Mouse (Mus musculus): ENCODE measurements around the gene Ifi207. TPM values are rescaled to one million over a fixed set of nuclear protein-coding genes. Genes with fewer than 3 reads are reported as not detected.

The Ifi207 gene
- polyA plus RNA-seq, 2 experiments = 1.4 to 2.2 TPM

Other genes starting within 250 kb of the Ifi207 start
- not detected in 2 replicates for gene Ifi214, start 205.8 kb downstream of the Ifi207 start, polyA plus RNA-seq (2012; rRNA removed)
- not detected in 2 replicates for gene Ifi214, start 205.8 kb downstream of the Ifi207 start, polyA plus RNA-seq (2014; fragmentation: Nextera tagmentation; extraction: Ambion mirVana)
- gene Ifi213, start 142.5 kb downstream of the Ifi207 start, polyA plus RNA-seq (2012; rRNA removed) = 0.03 and 0.04 TPM in 2 replicates
- gene Ifi213, start 142.5 kb downstream of the Ifi207 start, polyA plus RNA-seq (2014; fragmentation: Nextera tagmentation; extraction: Ambion mirVana) = 0.08 TPM in 1 of 2 replicates, not detected in the other
- gene Ifi209, start 110.8 kb downstream of the Ifi207 start, polyA plus RNA-seq (2012; rRNA removed) = 0.11 and 0.22 TPM in 2 replicates
- 0.38 and 0.39 TPM in 2 replicates for gene Ifi209, start 110.8 kb downstream of the Ifi207 start, polyA plus RNA-seq (2014; fragmentation: Nextera tagmentation; extraction: Ambion mirVana)
- gene Ifi208, start 68.1 kb downstream of the Ifi207 start, polyA plus RNA-seq (2012; rRNA removed) = not detected in 2 replicates
- gene Ifi208, start 68.1 kb downstream of the Ifi207 start, polyA plus RNA-seq (2014; fragmentation: Nextera tagmentation; extraction: Ambion mirVana) = 0.08 TPM in 1 of 2 replicates, not detected in the other
- gene Ifi204, start 25.2 kb upstream of the Ifi207 start, polyA plus RNA-seq (2012; rRNA removed) = 0.95 and 2.3 TPM in 2 replicates
- 2.9 and 3.3 TPM in 2 replicates for gene Ifi204, start 25.2 kb upstream of the Ifi207 start, polyA plus RNA-seq (2014; fragmentation: Nextera tagmentation; extraction: Ambion mirVana)
- 0.61 and 1.2 TPM in 2 replicates for gene Ifi211, start 171.3 kb upstream of the Ifi207 start, polyA plus RNA-seq (2012; rRNA removed)
- 1.5 and 1.6 TPM in 2 replicates for gene Ifi211, start 171.3 kb upstream of the Ifi207 start, polyA plus RNA-seq (2014; fragmentation: Nextera tagmentation; extraction: Ambion mirVana)
- gene Mndal, start 200.7 kb upstream of the Ifi207 start, polyA plus RNA-seq (2012; rRNA removed) = 1.0 and 2.6 TPM in 2 replicates
- 2.0 and 2.8 TPM in 2 replicates for gene Mndal, start 200.7 kb upstream of the Ifi207 start, polyA plus RNA-seq (2014; fragmentation: Nextera tagmentation; extraction: Ambion mirVana)
- 1.1 and 1.4 TPM in 2 replicates for gene Ifi203, start 200.9 kb upstream of the Ifi207 start, polyA plus RNA-seq (2012; rRNA removed)
- 2.1 and 2.9 TPM in 2 replicates for gene Ifi203, start 200.9 kb upstream of the Ifi207 start, polyA plus RNA-seq (2014; fragmentation: Nextera tagmentation; extraction: Ambion mirVana)
- gene Ifi202b, start 241.0 kb upstream of the Ifi207 start, polyA plus RNA-seq (2012; rRNA removed) = not detected in 2 replicates
- not detected in 2 replicates for gene Ifi202b, start 241.0 kb upstream of the Ifi207 start, polyA plus RNA-seq (2014; fragmentation: Nextera tagmentation; extraction: Ambion mirVana)